Mouse (Mus musculus): Measurements from ENCODE around the gene Elf4. TPM values are rescaled to one million over a fixed set of nuclear protein-coding genes. Genes with fewer than 3 reads are reported as not detected.

The Elf4 gene
- polyA plus RNA-seq (2015; fragmentation: Nextera tagmentation; extraction: Ambion mirVana), result 10.0 and 10.1 TPM in 2 replicates

DNA sequence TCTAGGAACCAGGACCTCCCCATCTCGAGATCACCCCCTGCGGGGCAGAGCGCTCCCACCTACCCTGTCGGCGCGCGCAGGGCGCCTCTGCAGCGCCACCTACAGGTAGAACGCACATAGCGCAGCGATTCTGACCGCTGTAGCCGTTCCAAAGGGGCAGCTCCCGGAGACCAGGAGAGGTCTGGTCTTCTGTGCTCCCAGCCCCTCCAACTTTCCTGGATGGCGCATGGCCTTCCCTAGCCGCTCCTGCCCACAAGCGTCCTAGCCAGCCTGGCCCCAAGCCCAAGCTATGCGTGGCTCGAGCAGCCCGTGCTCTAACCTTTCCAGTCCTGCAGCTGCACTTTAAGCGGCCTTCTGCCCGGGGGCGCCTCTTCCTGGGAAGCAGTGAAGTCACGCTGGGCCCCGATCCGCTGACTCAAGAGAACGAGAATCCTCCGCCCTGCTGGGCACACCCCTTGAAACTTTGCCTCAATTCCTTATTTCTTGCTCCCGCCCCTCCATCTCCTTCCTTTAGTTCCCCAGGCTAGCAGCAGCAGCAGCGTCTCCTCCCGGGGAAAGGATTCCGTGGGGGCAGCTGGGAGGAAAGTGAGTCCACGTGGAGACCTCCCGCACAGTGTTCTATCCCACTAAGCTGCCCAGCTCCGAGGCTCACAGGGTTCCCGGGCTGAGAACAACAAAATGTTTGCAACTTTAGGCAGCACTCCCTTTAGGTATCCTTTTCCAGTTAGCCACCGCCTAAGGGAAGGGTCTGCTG, at the start of gene Elf4:
TSS of gene Elf4 (minus strand) at position 379 of the 754 bp plus-strand sequence.
- ATAC-seq (replicated peaks; ENCODE audit: extremely low read depth, insufficient read depth, low FRiP score), result peak; percentile 82
- Histone ChIP-seq H3K4me2 (ENCODE audit: low read depth, low read length) (peak within 1 kb of the TSS; percentile 62), H3K4me3 (ENCODE audit: low read length) (peak within 1 kb of the TSS; percentile 42), H3K9ac (ENCODE audit: low read length) (peak within 1 kb of the TSS; percentile 64), H3K36me3 (ENCODE audit: control insufficient read depth, insufficient read depth) (no peaks in the 10 kb centered on the region), H3K27ac (ENCODE audit: low read length) (0 out of 2 replicates have a peak within 1 kb of the TSS, but pooled peaks have one; percentile 15), H3K27me3 (ENCODE audit: control insufficient read depth, insufficient read depth, low read length) (no peaks in the 10 kb centered on the region), H3K4me1 (ENCODE audit: control insufficient read depth, insufficient read depth, low read length) (peaks cover 5% of the 10 kb centered on the region), H3K9me3 (replicated peaks; ENCODE audit: control insufficient read depth, low read length) (no peaks in the 10 kb centered on the region)
- 14% methylated on average over 38 of the region's 38 CpGs for WGBS

GRCm38 (mm10) chrX:48493763-48494162, 30.8 kb upstream of the Elf4 start:
- 87% methylated on average over 8 of the region's 8 CpGs for WGBS
- Histone ChIP-seq H3K4me1 (ENCODE audit: control insufficient read depth, insufficient read depth, low read length) (no peaks in the 10 kb centered on the region), H3K36me3 (ENCODE audit: control insufficient read depth, insufficient read depth) (peaks cover 18% of the 10 kb centered on the region), H3K27me3 (ENCODE audit: control insufficient read depth, insufficient read depth, low read length) (no peaks in the 10 kb centered on the region), H3K27ac (ENCODE audit: low read length) (no peak overlapping the region), H3K9me3 (replicated peaks; ENCODE audit: control insufficient read depth, low read length) (no peaks in the 10 kb centered on the region), H3K4me3 (ENCODE audit: low read length) (no peak overlapping the region), H3K9ac (ENCODE audit: low read length) (no peak overlapping the region), H3K4me2 (ENCODE audit: low read depth, low read length) (no peak overlapping the region)
- no peak for ATAC-seq (replicated peaks; ENCODE audit: extremely low read depth, insufficient read depth, low FRiP score)

DNA sequence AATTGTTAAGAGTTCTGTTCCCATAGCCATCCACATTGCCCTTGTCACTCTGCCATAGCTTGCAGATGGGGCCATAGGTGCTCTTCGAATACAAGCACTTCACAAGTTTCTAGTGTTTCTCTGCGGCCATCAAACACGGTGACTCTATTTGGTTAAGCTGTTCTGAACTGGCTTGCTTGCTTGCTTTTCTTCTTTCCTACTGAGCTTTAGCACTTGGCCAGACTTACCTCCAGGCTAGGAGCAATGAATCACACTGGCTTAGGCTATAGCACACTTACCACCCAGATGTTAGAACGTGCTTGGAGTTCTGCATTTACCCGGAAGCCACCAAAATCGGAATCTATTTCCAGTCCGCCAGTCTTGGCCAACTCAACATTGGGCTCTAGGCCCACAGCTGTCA, 18.8 kb upstream of the Elf4 start:
- Histone ChIP-seq H3K9ac (ENCODE audit: low read length) (no peak overlapping the region), H3K4me2 (ENCODE audit: low read depth, low read length) (no peak overlapping the region), H3K9me3 (replicated peaks; ENCODE audit: control insufficient read depth, low read length) (no peaks in the 10 kb centered on the region), H3K27ac (ENCODE audit: low read length) (no peak overlapping the region), H3K36me3 (ENCODE audit: control insufficient read depth, insufficient read depth) (peaks cover 12% of the 10 kb centered on the region), H3K27me3 (ENCODE audit: control insufficient read depth, insufficient read depth, low read length) (no peaks in the 10 kb centered on the region), H3K4me3 (ENCODE audit: low read length) (no peak overlapping the region), H3K4me1 (ENCODE audit: control insufficient read depth, insufficient read depth, low read length) (no peaks in the 10 kb centered on the region)
- ATAC-seq (replicated peaks; ENCODE audit: extremely low read depth, insufficient read depth, low FRiP score), result no peak
- WGBS, result 94% methylated on average over 7 of the region's 7 CpGs

GRCm38 (mm10) chrX:48481095-48481494, 18.2 kb upstream of the Elf4 start:
- 77% methylated on average over 4 of the region's 4 CpGs for WGBS
- Histone ChIP-seq H3K27ac (ENCODE audit: low read length) (no peak overlapping the region), H3K27me3 (ENCODE audit: control insufficient read depth, insufficient read depth, low read length) (no peaks in the 10 kb centered on the region), H3K4me3 (ENCODE audit: low read length) (no peak overlapping the region), H3K4me1 (ENCODE audit: control insufficient read depth, insufficient read depth, low read length) (no peaks in the 10 kb centered on the region), H3K36me3 (ENCODE audit: control insufficient read depth, insufficient read depth) (peaks cover 12% of the 10 kb centered on the region), H3K4me2 (ENCODE audit: low read depth, low read length) (no peak overlapping the region), H3K9me3 (replicated peaks; ENCODE audit: control insufficient read depth, low read length) (no peaks in the 10 kb centered on the region), H3K9ac (ENCODE audit: low read length) (no peak overlapping the region)
- no peak for ATAC-seq (replicated peaks; ENCODE audit: extremely low read depth, insufficient read depth, low FRiP score)

GRCm38 (mm10) chrX:48467355-48467946, 4.5 kb upstream of the Elf4 start:
- H3K4me3 ChIP-seq (ENCODE audit: low read length), result no peak overlapping the region
- H3K9ac ChIP-seq (ENCODE audit: low read length), result no peak overlapping the region
- 0 out of 2 replicates have a peak, but pooled peaks cover 3% of the 10 kb centered on the region for H3K4me1 ChIP-seq (ENCODE audit: control insufficient read depth, insufficient read depth, low read length)
- H3K9me3 ChIP-seq (replicated peaks; ENCODE audit: control insufficient read depth, low read length), result no peaks in the 10 kb centered on the region
- no peaks in the 10 kb centered on the region for H3K27me3 ChIP-seq (ENCODE audit: control insufficient read depth, insufficient read depth, low read length)
- peak overlapping the region; percentile 31 for H3K27ac ChIP-seq (ENCODE audit: low read length)
- H3K36me3 ChIP-seq (ENCODE audit: control insufficient read depth, insufficient read depth), result no peaks in the 10 kb centered on the region
- no peak; the same call in 1 of the 2 replicates for ATAC-seq (replicated peaks; ENCODE audit: extremely low read depth, insufficient read depth, low FRiP score)
- no peak overlapping the region for H3K4me2 ChIP-seq (ENCODE audit: low read depth, low read length)
- 35% methylated on average over 3 of the region's 3 CpGs for WGBS

DNA sequence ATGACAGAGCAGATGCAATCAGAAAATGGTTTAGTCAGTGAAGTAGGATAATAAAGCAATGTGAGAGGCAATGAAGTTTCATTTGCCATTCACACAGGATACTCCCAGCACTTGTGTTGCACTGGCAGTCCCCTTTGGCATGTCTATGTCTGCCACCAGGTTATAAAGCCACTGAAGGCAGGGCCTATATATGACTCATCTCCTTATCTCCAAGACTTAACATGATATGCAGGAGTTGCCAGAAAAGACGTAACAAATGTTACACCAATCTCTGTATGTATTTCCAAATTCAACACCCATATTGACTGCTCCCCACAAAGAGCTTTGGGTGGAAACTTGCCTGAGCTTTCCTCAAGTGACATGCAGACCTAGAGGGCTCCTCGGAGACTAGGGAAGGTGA, 3.2 kb upstream of the Elf4 start:
- 62% methylated on average over 2 of the region's 2 CpGs for WGBS
- peaks cover 5% of the 10 kb centered on the region for H3K4me1 ChIP-seq (ENCODE audit: control insufficient read depth, insufficient read depth, low read length)
- H3K9me3 ChIP-seq (replicated peaks; ENCODE audit: control insufficient read depth, low read length), result no peaks in the 10 kb centered on the region
- H3K9ac ChIP-seq (ENCODE audit: low read length), result no peak overlapping the region
- H3K36me3 ChIP-seq (ENCODE audit: control insufficient read depth, insufficient read depth), result no peaks in the 10 kb centered on the region
- H3K4me3 ChIP-seq (ENCODE audit: low read length), result no peak overlapping the region
- no peak for ATAC-seq (replicated peaks; ENCODE audit: extremely low read depth, insufficient read depth, low FRiP score)
- no peak overlapping the region for H3K4me2 ChIP-seq (ENCODE audit: low read depth, low read length)
- no peaks in the 10 kb centered on the region for H3K27me3 ChIP-seq (ENCODE audit: control insufficient read depth, insufficient read depth, low read length)
- H3K27ac ChIP-seq (ENCODE audit: low read length), result no peak overlapping the region

GRCm38 (mm10) chrX:48464436-48464835, 1.5 kb upstream of the Elf4 start:
- no peak overlapping the region for H3K4me2 ChIP-seq (ENCODE audit: low read depth, low read length)
- no peaks in the 10 kb centered on the region for H3K9me3 ChIP-seq (replicated peaks; ENCODE audit: control insufficient read depth, low read length)
- no peak overlapping the region for H3K4me3 ChIP-seq (ENCODE audit: low read length)
- H3K9ac ChIP-seq (ENCODE audit: low read length), result no peak overlapping the region
- H3K27me3 ChIP-seq (ENCODE audit: control insufficient read depth, insufficient read depth, low read length), result no peaks in the 10 kb centered on the region
- ATAC-seq (replicated peaks; ENCODE audit: extremely low read depth, insufficient read depth, low FRiP score), result no peak
- 91% methylated on average over 6 of the region's 6 CpGs for WGBS
- H3K27ac ChIP-seq (ENCODE audit: low read length), result no peak overlapping the region
- peaks cover 8% of the 10 kb centered on the region for H3K4me1 ChIP-seq (ENCODE audit: control insufficient read depth, insufficient read depth, low read length)
- no peaks in the 10 kb centered on the region for H3K36me3 ChIP-seq (ENCODE audit: control insufficient read depth, insufficient read depth)

GRCm38 (mm10) chrX:48463636-48464035, 704 bp upstream of the Elf4 start:
- no peak overlapping the region for H3K4me3 ChIP-seq (ENCODE audit: low read length)
- ATAC-seq (replicated peaks; ENCODE audit: extremely low read depth, insufficient read depth, low FRiP score), result no peak
- peaks cover 8% of the 10 kb centered on the region for H3K4me1 ChIP-seq (ENCODE audit: control insufficient read depth, insufficient read depth, low read length)
- no peak overlapping the region for H3K4me2 ChIP-seq (ENCODE audit: low read depth, low read length)
- H3K9ac ChIP-seq (ENCODE audit: low read length), result no peak overlapping the region
- H3K27ac ChIP-seq (ENCODE audit: low read length), result no peak overlapping the region
- no peaks in the 10 kb centered on the region for H3K36me3 ChIP-seq (ENCODE audit: control insufficient read depth, insufficient read depth)
- no peaks in the 10 kb centered on the region for H3K9me3 ChIP-seq (replicated peaks; ENCODE audit: control insufficient read depth, low read length)
- 90% methylated on average over 4 of the region's 4 CpGs for WGBS
- no peaks in the 10 kb centered on the region for H3K27me3 ChIP-seq (ENCODE audit: control insufficient read depth, insufficient read depth, low read length)

GRCm38 (mm10) chrX:48462297-48462696, 635 bp downstream of the Elf4 start:
- Histone ChIP-seq H3K27me3 (ENCODE audit: control insufficient read depth, insufficient read depth, low read length) (no peaks in the 10 kb centered on the region), H3K9ac (ENCODE audit: low read length) (peak overlapping the region; percentile 38; the same call in 1 of the 2 replicates), H3K4me2 (ENCODE audit: low read depth, low read length) (peak overlapping the region; percentile 62), H3K4me1 (ENCODE audit: control insufficient read depth, insufficient read depth, low read length) (peaks cover 5% of the 10 kb centered on the region), H3K4me3 (ENCODE audit: low read length) (peak overlapping the region; percentile 42), H3K36me3 (ENCODE audit: control insufficient read depth, insufficient read depth) (no peaks in the 10 kb centered on the region), H3K9me3 (replicated peaks; ENCODE audit: control insufficient read depth, low read length) (no peaks in the 10 kb centered on the region), H3K27ac (ENCODE audit: low read length) (no peak overlapping the region)
- no peak for ATAC-seq (replicated peaks; ENCODE audit: extremely low read depth, insufficient read depth, low FRiP score)
- WGBS, result 30% methylated on average over 4 of the region's 4 CpGs

Measured in heart, embryonic 16.5 days (tissue).